Mouse (Mus musculus) olfactory bulb, adult 2 months (tissue): Measurements from ENCODE around the gene Ophn1.

Experiments used
- CTCF ChIP-seq: fragments of 200-500 bp; IDR thresholded peaks from 2 replicates; pipeline ENCODE4 v1.5.1; 2012; ENCODE audit warnings: low read depth, mild to moderate bottlenecking, low read length, moderate library complexity; ENCODE audit not compliant: insufficient read depth
- POLR2A ChIP-seq: fragments of 200-500 bp; IDR thresholded peaks from 2 replicates; pipeline ENCODE4 v1.6.1; 2012; ENCODE audit warnings: mild to moderate bottlenecking, low read depth, low read length, moderate library complexity; ENCODE audit not compliant: insufficient read depth

DNA sequence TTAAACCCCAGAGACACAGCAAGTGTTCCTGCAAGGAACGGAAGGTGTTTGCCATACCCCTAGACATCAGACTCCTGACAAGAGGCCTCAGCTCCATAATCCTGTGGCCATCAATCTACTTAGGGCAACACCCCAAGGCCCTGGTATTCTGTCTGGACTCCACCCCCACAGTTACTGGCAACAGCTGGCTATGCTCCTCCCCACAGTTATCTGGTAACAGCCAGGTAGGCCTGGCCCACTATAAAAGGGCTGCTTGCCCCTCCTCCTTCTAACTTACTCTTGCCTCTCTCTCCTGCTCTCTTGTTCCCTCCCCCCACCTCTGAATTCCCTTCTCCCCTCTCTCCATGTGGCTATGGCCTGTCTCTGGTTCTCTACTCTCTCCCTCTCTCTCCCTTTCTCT lies 344.4 kb downstream of the Ophn1 start:
- TF ChIP-seq CTCF (no peak), POLR2A (no peak)
